In genomic region chr1:78217151-78218034, GRCm38 (mm10) we compare ENCODE assay signal across 8 mouse cellular contexts. TPM values are rescaled to one million over a fixed set of nuclear protein-coding genes. Genes with fewer than 3 reads are reported as not detected.
A peak's percentile ranks its signal among the peaks of the same experiment; 100 is the strongest.
DNase-seq lines count a peak whose midpoint lies in the region; ATAC-seq and TF ChIP-seq lines count a peak whose summit lies in the region.

No protein-coding gene starts in this region.

- peaks cover 3% of the 10 kb centered on the region for H3K4me1 ChIP-seq in lung, adult 2 months (ENCODE audit: control insufficient read depth, insufficient read depth, low read length)
- H3K4me1 ChIP-seq in heart, embryonic 15.5 days (replicated peaks) = peaks cover 27% of the 10 kb centered on the region
- H3K4me1 ChIP-seq in liver, embryonic 13.5 days (replicated peaks) = peaks cover 13% of the 10 kb centered on the region
- H3K4me1 ChIP-seq in stomach, embryonic 15.5 days = peaks cover 24% of the 10 kb centered on the region

- peak overlapping the region; percentile 99 for H3K4me2 ChIP-seq in heart, embryonic 15.5 days
- peak overlapping the region; percentile 62 for H3K4me2 ChIP-seq in liver, embryonic 13.5 days
- H3K4me2 ChIP-seq in stomach, embryonic 15.5 days = peak overlapping the region; percentile 99

- TF ChIP-seq POLR2A in lung, adult 2 months (IDR thresholded peaks at IDR 0.05; ENCODE audit: borderline replicate concordance, extremely low read depth, low read depth, low read length) = no peak

- no peak overlapping the region for H3K27ac ChIP-seq in heart, embryonic 15.5 days
- H3K27ac ChIP-seq in liver, embryonic 13.5 days = no peak overlapping the region
- no peak overlapping the region for H3K27ac ChIP-seq in stomach, embryonic 15.5 days

- no peak for TF ChIP-seq CTCF in lung, adult 2 months (IDR thresholded peaks at IDR 0.05; ENCODE audit: insufficient read depth, low read length)

- H3K9ac ChIP-seq in heart, embryonic 15.5 days = peak overlapping the region; percentile 54
- H3K9ac ChIP-seq in liver, embryonic 13.5 days = no peak overlapping the region
- peak overlapping the region; percentile 29; the same call in 1 of the 2 replicates for H3K9ac ChIP-seq in stomach, embryonic 15.5 days

- H3K9me3 ChIP-seq in heart, embryonic 15.5 days (replicated peaks) = no peaks in the 10 kb centered on the region
- H3K9me3 ChIP-seq in liver, embryonic 13.5 days (replicated peaks) = no peaks in the 10 kb centered on the region
- no peaks in the 10 kb centered on the region for H3K9me3 ChIP-seq in stomach, embryonic 15.5 days

- ATAC-seq in heart, embryonic 15.5 days (replicated peaks; ENCODE audit: insufficient number of reproducible peaks, insufficient read depth, low FRiP score, low read depth) = peak; percentile 42; the same call in 1 of the 2 replicates
- no peak for ATAC-seq in liver, embryonic 13.5 days (ENCODE audit: low read depth)
- ATAC-seq in stomach, embryonic 15.5 days (ENCODE audit: insufficient read depth, low FRiP score, low read depth) = 0 out of 2 replicates have a peak, but pooled peaks have one; percentile 56

- 1% methylated on average over 73 of the region's 79 CpGs for WGBS in lung, adult 2 months
- WGBS in heart, embryonic 15.5 days = under 1% methylated on average over 79 of the region's 79 CpGs
- WGBS in liver, embryonic 13.5 days (ENCODE audit: insufficient replicate concordance) = under 1% methylated on average over 62 of the region's 79 CpGs
- WGBS in stomach, embryonic 15.5 days = under 1% methylated on average over 76 of the region's 79 CpGs

- peaks cover 90% of the 10 kb centered on the region for H3K27me3 ChIP-seq in heart, embryonic 15.5 days
- peaks cover 91% of the 10 kb centered on the region for H3K27me3 ChIP-seq in liver, embryonic 13.5 days
- H3K27me3 ChIP-seq in stomach, embryonic 15.5 days (replicated peaks) = peaks cover 79% of the 10 kb centered on the region

- peak; percentile 14 for DNase-seq in lung, adult 2 months
- no peak for DNase-seq in lung, postnatal 25 days (ENCODE audit: low spot score)
- DNase-seq in embryo, embryonic 10 days (ENCODE audit: low spot score) = peak; percentile 68
- no peak for DNase-seq in liver, embryonic 13.5 days
- no peak for DNase-seq in B cell, adult 2 months
- no peak for DNase-seq in layer of hippocampus, adult 9-11 months

- peak overlapping the region; percentile 33 for H3K4me3 ChIP-seq in lung, adult 2 months (replicated peaks; ENCODE audit: extremely low read depth, low read depth, low read length)
- peak overlapping the region; percentile 65 for H3K4me3 ChIP-seq in heart, embryonic 15.5 days
- H3K4me3 ChIP-seq in liver, embryonic 13.5 days (replicated peaks) = peak overlapping the region; percentile 50
- H3K4me3 ChIP-seq in stomach, embryonic 15.5 days (replicated peaks) = peak overlapping the region; percentile 55

- H3K36me3 ChIP-seq in heart, embryonic 15.5 days = no peaks in the 10 kb centered on the region
- no peaks in the 10 kb centered on the region for H3K36me3 ChIP-seq in liver, embryonic 13.5 days
- no peaks in the 10 kb centered on the region for H3K36me3 ChIP-seq in stomach, embryonic 15.5 days

RNA-seq across cellular contexts. Expression of gene Pax3, which starts 20.5 kb away (rescaled TPM):
- not detected in 2 replicates for polyA plus RNA-seq in lung, adult 2 months (2012; rRNA removed)
- 0.08 and 0.15 TPM in 2 replicates for polyA plus RNA-seq in heart, embryonic 15.5 days (2015; fragmentation: Nextera tagmentation; extraction: Ambion mirVana)
- 0.06 TPM in 1 of 2 replicates, not detected in the other for polyA plus RNA-seq in liver, embryonic 13.5 days (2015; fragmentation: Nextera tagmentation; extraction: Ambion mirVana)
- 0.04 and 0.05 TPM in 2 replicates for polyA plus RNA-seq in stomach, embryonic 15.5 days (2015; fragmentation: Nextera tagmentation; extraction: Ambion mirVana)

Comparison
In these comparisons a context has a peak if more than half of its experiments do, and no peak if none do; other contexts are left out.
1. DNase-seq: peak in lung, adult 2 months (single experiment) and embryo, embryonic 10 days (single experiment); none in lung, postnatal 25 days (single experiment), liver, embryonic 13.5 days (single experiment), B cell, adult 2 months (0 of 2) and layer of hippocampus, adult 9-11 months (single experiment).
2. Peak in every context shown above with its lines, with median percentiles within 50 percentile points of each other: H3K4me3 ChIP-seq and H3K4me2 ChIP-seq.